Mouse (Mus musculus) heart, adult 8-10 months (tissue): Measurements from ENCODE around the gene Btbd9. TPM values are rescaled to one million over a fixed set of nuclear protein-coding genes. Genes with fewer than 3 reads are reported as not detected.

Experiments used
- DNase-seq: peaks from one replicate; pipeline ENCODE4 v3.0.0; 2022; ENCODE audit warnings: low spot score
- total RNA-seq, 4 experiments: library from RNA; stranded (reverse); gene quantifications; 2 replicates each; pipeline ENCODE4 v1.2.4; 2022

The Btbd9 gene
- total RNA-seq, 4 experiments from 2014 or later: 20.4 to 24.3 (median 22.5) TPM

DNA sequence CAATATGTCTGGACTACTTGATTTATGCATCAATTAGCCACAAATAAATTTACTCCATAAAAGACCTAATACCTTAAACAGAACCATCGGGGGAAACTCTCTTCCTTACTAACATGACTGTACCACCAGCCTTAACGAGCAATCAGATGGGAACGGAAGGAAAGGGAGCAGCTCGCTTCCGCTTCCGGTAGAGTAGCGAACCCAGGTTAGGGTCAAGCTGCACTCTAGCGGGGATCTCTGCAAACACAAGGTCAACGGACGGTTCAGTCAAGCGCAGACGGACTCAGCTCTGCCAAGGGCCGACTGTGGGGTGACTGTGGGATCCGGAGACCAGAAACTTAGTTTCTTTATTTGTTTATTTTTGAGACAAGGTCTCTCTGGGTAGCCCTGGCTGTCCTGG lies 25.9 kb upstream of the Btbd9 start:
- DNase-seq: no peak

DNA sequence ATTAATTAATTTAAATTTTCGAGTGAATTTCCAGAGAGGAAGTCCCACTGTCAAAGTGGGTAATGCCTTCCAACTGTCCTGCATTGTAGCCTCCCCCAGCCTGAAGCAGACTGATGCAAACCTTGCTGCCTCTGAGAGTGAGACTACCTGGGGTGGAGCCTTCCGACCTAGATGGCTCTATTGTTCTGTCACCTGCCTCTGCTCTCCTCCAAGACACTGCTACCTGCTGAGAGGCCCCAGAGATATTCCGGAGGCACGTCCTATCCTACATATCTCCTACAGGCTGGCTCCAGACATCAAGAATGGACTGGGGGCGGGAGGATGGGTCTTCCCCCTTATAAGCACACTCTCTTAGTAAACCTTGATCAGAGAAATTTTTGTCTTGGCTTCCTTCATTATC lies 22.0 kb upstream of the Btbd9 start:
- no peak for DNase-seq

DNA sequence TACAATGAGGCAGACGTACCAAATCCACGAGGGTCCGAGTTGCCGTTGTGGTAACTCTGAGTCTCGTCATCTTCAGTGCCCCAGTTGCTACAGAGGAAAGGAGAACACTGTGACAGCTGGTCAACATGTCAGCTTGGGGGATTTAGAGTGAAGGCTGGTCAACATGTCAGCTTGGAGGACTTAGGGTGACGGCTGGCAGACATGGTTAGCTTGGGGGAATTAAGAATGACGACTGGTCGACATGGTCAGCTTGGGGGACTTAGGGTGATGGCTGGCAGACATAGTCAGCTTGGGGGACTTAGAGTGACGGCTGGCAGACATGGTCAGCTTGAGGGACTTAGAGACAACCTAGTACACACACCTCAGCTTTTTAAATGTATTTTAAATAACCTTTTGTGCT lies 21.5 kb upstream of the Btbd9 start:
- DNase-seq: no peak

DNA sequence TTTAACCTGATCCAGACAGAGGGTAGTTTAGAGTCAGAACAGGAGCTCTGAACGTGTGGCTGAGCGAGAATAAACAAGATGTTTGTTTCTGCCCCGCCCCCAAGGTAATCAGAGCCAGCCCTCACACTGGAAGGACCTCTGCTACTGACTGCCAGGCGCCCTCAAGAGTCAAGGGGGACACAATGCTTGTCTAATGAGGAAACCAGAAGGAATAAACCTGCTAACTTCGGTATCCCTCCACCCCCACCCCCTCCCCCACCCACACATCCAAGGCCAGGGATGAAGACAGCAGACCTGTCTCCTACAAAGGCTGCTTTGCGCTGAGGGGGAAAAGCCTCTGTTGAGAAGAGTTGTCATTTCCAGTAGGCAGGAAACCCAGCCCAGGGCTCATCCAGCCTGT lies 18.6 kb upstream of the Btbd9 start:
- DNase-seq: no peak

DNA sequence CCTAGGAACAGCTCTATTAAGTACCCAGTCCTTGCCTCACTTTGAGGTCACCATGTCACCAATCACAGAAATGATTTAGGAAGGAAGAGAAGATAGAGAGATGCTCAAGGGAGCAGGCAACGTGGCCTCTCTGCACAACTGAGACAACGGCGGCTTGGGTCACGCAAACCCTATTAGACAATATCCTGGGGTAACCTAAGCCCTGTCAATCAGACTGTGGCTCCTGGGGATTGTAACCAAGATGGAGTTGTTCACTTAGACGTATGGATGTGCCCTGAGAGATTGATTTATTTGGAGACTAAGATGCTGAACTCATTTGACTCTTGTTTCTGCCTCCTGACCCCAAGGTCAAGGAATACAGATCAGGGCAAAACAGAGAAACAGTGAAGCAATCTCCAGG lies 18.1 kb upstream of the Btbd9 start:
- no peak for DNase-seq

DNA sequence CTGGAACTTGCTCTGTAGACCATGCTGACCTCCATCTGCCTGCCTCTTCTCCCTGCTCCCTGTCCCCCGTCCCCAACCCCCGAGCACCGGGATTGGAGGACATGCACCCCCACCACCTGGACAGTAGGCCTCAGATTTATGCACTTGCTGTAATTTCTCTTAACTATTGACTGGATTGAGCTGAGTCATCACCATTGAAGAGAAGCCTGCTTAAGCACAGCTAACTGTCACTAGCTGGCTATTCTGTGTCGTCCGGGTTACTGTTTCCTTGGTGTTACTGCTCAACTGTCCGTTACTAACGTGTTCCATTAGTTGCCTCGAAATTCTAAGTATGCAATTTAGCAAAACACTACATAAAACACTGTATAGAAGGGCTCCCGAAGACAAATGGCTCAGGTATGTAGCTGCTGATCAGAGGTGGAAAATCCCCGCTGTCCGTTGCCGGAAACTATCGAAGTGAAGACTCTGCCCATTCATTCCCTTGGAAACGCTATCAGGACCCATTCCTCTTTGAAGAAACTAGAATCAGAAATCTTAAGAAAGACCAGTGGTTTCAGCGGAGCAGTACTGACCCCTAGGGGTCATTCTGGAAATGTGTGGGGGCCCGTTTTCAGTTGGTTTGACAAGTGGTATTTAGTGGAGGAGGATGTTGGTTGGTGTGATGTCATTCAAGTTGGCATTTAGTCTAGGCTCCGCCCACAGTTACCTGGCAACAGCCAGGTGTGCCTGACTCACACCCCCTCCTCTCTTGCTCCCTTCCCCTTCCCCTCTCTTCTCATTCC lies 14.3 kb upstream of the Btbd9 start:
- DNase-seq: peak; percentile 60

DNA sequence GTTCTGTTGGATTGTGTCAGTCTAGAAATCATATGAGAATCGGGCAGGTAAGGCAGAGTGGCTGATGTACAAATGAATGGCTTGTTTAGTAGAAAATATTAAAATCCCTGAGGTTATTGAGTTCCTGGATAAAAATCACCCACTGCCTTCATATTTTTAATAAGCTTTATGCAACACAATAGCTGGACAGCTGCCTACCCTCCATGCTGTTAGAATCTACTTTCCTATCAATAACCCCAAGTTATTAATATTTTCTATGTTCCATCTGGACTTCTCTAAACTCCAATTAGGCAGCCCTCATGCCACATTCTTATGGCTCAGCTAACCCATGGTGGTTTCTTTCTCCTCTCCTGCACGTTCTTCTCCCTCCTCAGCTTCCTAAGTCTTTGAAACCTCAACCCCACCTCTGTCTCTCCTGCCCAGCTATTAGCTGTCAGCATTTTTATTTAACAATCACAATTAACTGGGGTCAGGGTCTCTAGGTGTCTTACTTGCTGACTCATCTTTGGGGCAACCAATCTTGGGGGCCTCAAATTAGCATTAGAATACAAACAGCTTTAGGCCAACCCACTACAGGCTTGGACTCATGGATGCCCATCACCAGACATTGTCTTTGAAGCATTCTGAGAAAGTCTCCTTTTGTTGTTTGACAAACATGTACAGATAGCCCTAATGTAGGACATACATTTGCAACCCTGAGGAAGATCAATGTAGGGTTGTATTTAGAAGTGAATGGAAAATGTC lies 7.1 kb upstream of the Btbd9 start:
- no peak for DNase-seq

DNA sequence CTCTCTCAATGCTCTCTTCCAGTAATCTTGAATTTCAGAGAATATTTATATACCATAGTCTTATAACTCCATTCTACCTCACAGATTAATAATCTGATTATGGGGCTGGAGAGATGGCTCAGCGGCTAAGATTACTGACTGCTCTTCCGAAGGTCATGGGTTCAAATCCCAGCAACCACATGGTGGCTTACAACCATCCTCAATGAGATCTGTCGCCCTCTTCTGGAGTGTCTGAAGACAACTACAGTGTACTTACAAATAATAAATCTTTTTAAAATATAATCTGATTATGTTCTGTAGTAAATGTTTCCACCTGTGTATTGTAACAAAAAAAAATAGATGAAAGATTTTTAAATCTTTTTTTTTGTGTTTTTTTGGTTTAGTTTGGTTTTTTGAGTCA lies 6.0 kb upstream of the Btbd9 start:
- DNase-seq: no peak

DNA sequence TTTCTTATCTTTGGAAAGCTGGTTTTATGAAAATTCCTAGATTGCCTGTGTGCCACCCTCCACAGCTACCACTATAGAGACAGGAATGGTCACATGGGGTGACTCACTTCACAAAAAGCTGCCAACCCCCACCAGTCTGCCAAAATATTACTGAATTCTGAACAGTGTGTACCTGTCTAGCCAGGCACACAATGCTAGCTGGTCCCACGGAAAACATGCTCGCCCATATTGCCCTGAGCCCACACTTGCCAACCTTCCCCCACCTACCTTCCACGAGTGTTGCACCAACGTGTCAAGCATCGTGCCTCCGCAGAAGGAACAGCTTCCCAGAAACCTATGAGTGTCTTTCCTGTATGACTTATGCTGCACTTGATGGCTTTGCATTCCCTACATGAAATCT lies 4.9 kb upstream of the Btbd9 start:
- DNase-seq: no peak

DNA sequence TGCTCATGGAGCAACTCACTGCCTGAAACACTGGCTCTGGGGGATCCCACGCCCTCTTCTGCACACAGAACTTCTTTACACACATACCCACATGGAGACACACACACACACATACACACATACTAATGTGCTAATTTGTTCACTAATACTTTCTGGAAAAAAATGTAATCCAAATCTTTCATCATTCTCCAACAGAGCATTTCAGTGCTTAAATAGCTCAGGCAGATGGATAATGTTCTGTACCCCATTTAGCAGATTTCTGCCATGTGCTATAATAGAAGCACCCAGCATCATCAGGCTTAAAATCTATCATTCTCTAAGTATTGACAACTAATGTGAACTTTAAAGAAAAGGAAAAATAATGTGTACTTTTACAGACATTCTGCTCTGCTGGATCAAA lies 4.5 kb upstream of the Btbd9 start:
- DNase-seq: no peak

DNA sequence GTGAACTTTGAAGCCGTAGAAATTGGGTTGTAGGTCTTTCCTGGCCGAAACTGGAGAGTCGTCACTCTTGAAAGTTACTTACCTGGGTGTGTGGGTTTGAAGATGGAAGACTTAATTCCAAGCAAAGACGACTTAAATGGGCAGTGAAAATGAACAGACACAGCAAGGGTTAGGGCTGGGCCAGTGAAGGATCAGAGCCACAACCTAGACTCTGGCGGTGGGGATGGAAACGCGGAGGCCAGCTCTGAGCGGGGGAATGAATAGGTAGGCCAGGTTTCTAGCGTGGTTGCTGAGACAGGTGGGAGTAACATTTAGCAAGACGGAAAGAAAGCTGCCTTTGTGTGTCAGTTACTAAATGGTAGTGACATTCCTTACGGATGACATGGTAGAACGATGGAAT lies 658 bp upstream of the Btbd9 start:
- no peak for DNase-seq

DNA sequence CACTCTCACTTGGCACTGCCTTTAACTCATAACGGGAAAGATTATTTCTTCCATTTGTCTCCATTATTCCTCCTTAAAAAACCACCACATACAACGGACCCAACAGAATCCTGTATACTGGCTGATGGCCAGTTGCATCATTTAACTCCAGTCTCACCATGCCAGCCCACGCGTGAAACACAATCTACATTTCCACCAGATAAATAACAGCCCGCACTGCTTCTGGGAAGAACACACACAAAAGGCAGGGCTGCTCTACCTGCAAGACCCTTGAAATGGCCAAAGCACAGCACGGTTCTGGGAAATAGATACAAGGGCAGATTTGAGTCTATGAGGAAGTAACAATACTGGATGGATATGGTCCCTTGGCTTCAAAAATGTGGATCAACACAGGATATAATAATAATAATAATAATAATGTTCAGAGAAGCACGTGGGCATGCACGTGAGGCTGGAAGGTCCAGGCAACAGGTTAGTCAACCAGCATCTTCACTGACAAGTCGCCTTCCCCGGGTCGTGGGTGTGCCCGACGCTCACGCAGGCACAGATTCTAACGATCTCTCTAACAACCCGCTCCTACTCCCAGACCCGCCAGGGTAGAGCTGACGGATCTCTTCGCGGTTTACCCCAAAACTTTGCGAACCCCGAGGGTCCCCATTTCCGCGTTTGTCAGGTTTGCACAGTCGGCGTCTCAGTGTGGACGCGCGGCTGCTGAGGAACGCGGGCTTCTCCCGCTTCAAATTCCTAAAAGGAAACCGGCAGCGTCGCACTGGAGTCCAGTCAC lies 975 bp downstream of the Btbd9 start:
- peak; percentile 42 for DNase-seq

DNA sequence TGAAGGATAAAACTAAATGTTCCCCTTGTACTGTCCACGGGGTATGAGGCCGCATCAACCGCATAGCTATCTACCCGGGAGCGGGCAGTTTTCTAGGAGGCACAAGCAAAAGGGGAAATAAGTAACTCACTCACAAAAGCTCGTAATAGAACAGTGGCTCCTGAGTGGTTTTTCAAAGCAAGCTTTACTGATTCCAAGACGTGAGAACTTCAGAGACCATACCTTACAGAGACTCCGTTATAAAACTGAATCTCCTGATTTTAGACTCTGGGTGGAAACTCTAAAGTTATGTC lies 1.6 kb downstream of the Btbd9 start:
- DNase-seq: no peak

DNA sequence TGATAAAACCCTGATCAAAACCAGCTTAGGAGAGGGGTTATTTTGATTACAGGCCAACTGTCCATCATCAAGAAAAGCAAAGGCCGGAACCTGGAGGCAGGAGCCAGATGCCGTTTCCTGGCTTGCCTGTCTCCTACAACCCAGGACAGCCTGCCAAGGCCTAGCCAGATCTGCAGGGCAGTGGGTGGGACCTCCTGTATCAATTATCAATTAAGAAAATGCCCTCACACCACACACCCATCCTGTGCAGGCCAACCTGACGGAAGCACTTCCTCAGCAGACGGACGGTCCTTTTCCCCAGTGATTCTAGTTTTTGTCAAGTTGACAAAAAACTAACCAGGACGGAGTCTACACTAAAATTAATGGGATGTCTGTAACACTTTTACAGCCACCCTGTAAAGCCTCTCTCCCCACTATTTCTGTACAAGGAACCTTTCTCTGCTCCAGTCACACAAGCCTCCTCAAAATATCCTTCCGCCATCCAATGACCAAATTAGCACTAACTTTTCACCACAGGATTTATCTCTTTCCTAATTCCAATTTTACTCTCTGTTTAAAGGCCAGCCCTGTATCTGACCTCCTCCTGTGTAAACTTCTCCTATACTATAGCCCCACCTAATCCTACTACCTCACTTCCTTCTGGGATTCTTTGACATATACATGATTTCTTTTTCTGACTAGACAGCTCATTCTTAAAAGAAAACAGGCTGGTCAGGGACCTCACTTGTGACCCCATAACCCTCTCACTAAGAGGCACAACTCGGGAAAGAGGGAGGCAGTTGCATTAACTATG lies 2.1 kb downstream of the Btbd9 start:
- peak; percentile 40 for DNase-seq

DNA sequence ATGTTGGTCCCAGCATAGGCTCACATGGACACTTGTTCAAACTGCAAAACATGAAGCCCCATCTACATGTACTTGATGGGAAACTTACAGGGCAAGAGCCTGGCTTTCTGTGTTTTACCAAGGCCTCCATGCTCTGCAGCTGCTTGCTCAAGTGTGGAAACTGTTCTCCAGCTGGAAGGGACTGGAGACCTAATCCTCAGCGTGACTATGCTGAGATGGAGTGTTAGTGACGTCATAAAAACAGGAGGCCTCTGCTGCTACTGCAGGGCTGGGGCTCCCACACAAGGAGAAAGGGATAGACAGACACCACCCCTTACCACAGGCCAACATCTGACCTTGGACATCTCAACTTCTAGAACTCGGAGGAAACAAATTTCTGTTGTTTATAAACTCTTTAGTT lies 5.3 kb downstream of the Btbd9 start:
- no peak for DNase-seq

DNA sequence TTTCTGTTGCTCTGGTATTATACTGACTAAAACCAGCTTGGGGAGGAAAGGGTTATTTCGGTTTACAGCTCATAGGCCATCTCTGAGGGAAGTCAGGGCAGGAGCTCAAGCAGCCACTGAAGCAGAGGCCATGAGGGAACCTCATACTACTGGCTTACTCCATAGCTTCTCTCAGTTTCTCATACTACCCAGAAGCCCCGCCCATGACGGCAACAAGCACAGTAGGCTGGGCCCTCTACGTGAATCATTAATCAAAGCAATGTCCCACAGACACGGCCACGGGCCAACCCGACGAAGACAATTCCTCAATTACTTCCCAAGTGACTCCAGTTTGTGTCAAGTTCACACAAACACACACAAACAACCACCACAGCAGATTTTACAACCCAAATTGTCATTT lies 6.1 kb downstream of the Btbd9 start:
- DNase-seq: no peak

DNA sequence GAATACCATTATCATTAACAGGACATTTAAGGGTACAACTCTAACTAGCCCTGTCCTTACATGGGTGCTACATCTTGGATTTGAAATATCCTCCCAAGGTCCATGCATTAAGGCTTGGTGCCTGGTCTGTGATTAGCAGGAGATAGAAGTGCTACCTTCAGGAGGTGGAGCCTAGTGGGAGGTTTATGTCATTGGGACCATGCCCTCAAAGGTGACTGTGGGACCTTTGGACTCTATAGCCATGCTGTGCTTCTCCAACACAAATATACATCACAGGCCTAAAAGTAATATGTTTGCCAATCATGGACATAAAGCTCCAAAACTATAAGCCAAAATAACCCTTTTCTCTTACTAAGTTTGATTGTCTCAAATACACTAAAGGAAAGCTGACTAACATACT lies 7.8 kb downstream of the Btbd9 start:
- DNase-seq: no peak

DNA sequence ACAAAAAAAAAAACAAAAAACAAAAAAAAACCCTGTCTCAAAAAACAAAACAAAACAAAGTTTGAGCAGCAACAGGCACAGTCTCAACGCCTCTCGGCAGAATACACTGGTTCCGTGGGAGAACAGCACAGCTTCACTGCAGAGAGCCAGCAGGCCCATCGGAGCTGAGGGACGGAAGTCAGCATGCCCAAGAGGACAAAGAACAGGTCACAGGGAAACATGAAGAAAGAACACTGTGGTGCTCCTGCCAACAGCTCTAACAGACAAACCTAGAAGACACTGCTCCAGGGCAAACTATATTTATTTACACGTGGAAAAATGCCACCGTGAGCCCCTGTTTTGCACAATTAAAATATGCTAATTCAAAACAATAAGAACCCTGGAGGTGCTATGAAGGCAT lies 11.3 kb downstream of the Btbd9 start:
- DNase-seq: no peak

DNA sequence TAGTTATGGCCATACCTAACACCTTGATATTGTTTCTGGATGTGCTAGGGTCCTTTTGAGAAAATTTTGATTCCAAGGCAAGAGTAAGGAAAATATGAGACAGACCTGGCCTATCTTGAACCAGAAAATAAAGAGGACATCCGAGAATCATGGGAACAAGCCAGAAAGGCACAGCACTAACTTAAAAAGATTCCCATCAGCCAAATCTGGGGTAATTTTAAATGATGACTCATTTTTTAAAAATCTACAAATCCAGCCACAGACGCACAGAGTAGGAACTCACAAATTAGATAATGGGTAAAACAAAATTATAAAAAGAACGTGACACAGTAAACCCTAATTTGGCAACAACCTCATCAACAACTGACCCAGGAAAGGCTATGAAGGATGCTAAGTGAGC lies 11.9 kb downstream of the Btbd9 start:
- DNase-seq: no peak

DNA sequence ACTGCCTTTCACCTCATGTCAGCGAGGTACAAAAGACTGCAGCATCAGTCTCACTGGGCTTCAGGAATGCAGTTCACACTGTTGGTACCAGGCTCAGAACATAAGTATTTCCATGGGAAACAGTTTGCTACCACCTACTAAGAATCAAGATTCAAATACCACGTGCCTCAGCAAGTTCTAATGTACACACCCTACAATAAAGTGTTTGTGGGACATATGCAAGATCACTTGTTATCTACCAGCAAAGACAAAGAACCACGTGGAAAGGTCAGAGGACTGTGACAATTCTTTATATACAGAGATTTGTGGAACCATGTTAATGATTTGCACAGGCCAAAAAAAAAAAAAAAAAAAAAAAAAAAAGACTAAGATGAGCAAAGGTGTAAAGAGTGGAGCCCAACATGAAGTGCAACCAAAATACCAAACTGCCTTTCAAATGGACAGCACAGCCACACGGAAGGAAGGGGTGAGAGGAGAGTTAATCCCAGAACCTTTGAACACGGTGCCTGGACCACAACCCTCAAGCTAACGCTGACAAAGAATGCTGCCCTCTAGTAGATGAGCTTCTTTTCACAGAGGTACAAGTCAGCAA lies 12.7 kb downstream of the Btbd9 start:
- DNase-seq: no peak

DNA sequence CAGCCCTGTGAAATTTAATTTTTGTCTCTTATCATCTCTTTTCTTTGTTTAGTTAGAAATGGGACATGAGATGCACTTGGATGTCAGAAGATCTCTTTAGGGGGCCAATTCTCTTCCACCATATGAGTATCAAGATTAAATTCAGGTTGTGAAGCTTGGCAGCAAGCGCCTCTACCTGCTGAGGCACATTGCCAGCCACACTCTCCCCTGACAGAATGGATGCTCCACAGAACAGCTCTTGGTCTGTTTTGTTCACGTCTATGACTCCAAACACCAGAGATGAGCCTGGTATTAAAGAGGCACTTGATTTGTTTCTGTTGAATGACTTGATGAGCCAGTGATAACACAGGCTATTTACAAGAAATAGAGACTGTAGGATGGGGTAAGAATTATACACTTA lies 13.5 kb downstream of the Btbd9 start:
- DNase-seq: no peak

DNA sequence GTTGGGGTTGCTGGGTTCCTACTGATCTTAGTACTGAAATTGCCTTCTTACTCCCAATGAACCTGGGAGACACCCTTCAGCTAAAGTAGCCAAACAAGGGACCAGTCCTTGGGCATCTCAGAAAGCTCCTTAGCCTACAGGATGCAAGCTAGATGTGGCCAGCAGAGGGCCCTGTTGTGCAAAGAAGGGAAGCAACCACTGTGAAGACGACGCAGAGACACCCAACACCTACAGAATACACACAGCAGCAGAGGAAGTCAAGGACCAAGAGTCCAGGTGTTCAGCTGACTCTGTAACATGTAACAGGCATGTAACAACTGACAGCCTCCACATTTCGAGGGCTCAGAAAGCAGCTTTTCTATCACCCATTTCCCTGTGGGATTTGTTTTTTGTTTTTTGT lies 16.8 kb downstream of the Btbd9 start:
- peak; percentile 61 for DNase-seq
